ENCODE assay signal across 13 mouse cellular contexts in the genomic region with DNA sequence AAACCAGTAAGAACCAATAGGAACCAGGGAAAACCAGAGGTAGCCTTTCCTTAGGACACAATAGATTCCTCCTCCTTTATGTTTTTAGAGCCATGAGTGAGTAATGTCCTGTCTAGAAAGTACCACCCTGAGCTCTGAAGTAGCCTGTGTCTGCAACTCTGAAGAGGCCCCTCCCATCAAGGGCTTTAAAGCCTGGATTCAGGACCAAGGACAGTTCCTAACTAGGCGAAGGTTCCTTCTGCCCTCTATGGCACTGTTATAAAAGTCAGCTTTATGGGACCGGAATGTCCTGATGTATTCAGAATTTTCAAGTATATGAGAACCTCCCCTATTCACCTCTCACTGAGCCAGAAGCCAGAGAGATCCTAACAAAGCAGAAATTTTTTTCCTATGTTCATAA.
DNase-seq lines count a peak whose midpoint lies in the region; ATAC-seq lines count a peak whose summit lies in the region.
"Had no signal": no experiment of that assay in that cellular context is flagged by ENCODE, and none has a peak within 500 bp of the region (broad histone marks: within the 10 kb centered on the region; RNA-seq: fewer than 3 reads in every experiment).

No protein-coding gene starts in this region.

- H3K4me1 ChIP-seq in hindbrain, embryonic 11.5 days (replicated peaks; ENCODE audit: control insufficient read depth, insufficient read depth, low read length), result no peaks in the 10 kb centered on the region
- H3K4me1 ChIP-seq in hindbrain, embryonic 12.5 days, result no peaks in the 10 kb centered on the region
- H3K4me1 ChIP-seq in midbrain, embryonic 11.5 days (ENCODE audit: control insufficient read depth, insufficient read depth, low read length), result no peaks in the 10 kb centered on the region
- H3K4me1 ChIP-seq in midbrain, embryonic 10.5 days, result peaks cover 7% of the 10 kb centered on the region; the same call in 1 of the 2 replicates
- H3K4me1 ChIP-seq: heart, embryonic 15.5 days; lung, embryonic 15.5 days had no signal

- no peak overlapping the region for H3K27ac ChIP-seq in hindbrain, embryonic 11.5 days (ENCODE audit: low read depth, low read length)
- no peak overlapping the region for H3K27ac ChIP-seq in hindbrain, embryonic 12.5 days
- H3K27ac ChIP-seq in midbrain, embryonic 11.5 days (ENCODE audit: low read depth, low read length), result no peak overlapping the region
- no peak overlapping the region for H3K27ac ChIP-seq in midbrain, embryonic 10.5 days (replicated peaks)
- H3K27ac ChIP-seq: heart, embryonic 15.5 days; lung, embryonic 15.5 days had no signal

- H3K9ac ChIP-seq in hindbrain, embryonic 11.5 days (ENCODE audit: low read depth, low read length), result no peak overlapping the region
- H3K9ac ChIP-seq in hindbrain, embryonic 12.5 days, result no peak overlapping the region
- no peak overlapping the region for H3K9ac ChIP-seq in midbrain, embryonic 11.5 days (ENCODE audit: low read length)
- H3K9ac ChIP-seq: heart, embryonic 15.5 days; lung, embryonic 15.5 days had no signal

- 42% methylated on average over 2 of the region's 2 CpGs for WGBS in hindbrain, embryonic 11.5 days
- WGBS in hindbrain, embryonic 12.5 days, result 42% methylated on average over 2 of the region's 2 CpGs
- 48% methylated on average over 2 of the region's 2 CpGs for WGBS in midbrain, embryonic 11.5 days
- 44% methylated on average over 2 of the region's 2 CpGs for WGBS in midbrain, embryonic 10.5 days

- DNase-seq in hindbrain, embryonic 11.5 days (ENCODE audit: low spot score), result peak; percentile 65
- DNase-seq in midbrain, embryonic 11.5 days (ENCODE audit: low spot score, missing footprints), result peak; percentile 88
- no peak for DNase-seq in midbrain, embryonic 10.5 days (ENCODE audit: low spot score)
- peak; percentile 79 for DNase-seq in embryo, embryonic 11.5 days (ENCODE audit: low read depth, low spot score)
- peak; percentile 53 for DNase-seq in retina, postnatal 1 day
- DNase-seq in frontal cortex, adult 2 months (ENCODE audit: extremely low spot score in 1 of 2, low spot score in 1 of 2), result no peak
- DNase-seq: cerebellum, postnatal 25 days; gastrocnemius, postnatal 10 days; thymus, adult 18-20 months had no signal

- H3K4me3 ChIP-seq in hindbrain, embryonic 11.5 days (ENCODE audit: low read depth, low read length), result no peak overlapping the region
- no peak overlapping the region for H3K4me3 ChIP-seq in hindbrain, embryonic 12.5 days
- H3K4me3 ChIP-seq in midbrain, embryonic 11.5 days (ENCODE audit: low read depth, low read length), result no peak overlapping the region
- H3K4me3 ChIP-seq in midbrain, embryonic 10.5 days, result no peak overlapping the region
- H3K4me3 ChIP-seq: heart, embryonic 15.5 days; lung, embryonic 15.5 days had no signal

- no peak for ATAC-seq in hindbrain, embryonic 11.5 days (ENCODE audit: low FRiP score)
- no peak for ATAC-seq in hindbrain, embryonic 12.5 days (ENCODE audit: low FRiP score)
- no peak for ATAC-seq in midbrain, embryonic 11.5 days (ENCODE audit: low FRiP score)
- ATAC-seq in erythroblast, adult 5-6 weeks (replicated peaks; ENCODE audit: low FRiP score, poor library complexity, severe bottlenecking), result no peak

- H3K9me3 ChIP-seq in hindbrain, embryonic 11.5 days (ENCODE audit: control insufficient read depth, low read length), result no peaks in the 10 kb centered on the region
- no peaks in the 10 kb centered on the region for H3K9me3 ChIP-seq in hindbrain, embryonic 12.5 days (replicated peaks)
- H3K9me3 ChIP-seq in midbrain, embryonic 11.5 days (ENCODE audit: control insufficient read depth, low read length), result no peaks in the 10 kb centered on the region
- peaks cover 5% of the 10 kb centered on the region; the same call in 1 of the 2 replicates for H3K9me3 ChIP-seq in midbrain, embryonic 10.5 days (replicated peaks)
- H3K9me3 ChIP-seq: heart, embryonic 15.5 days; lung, embryonic 15.5 days had no signal

- H3K27me3 ChIP-seq in hindbrain, embryonic 11.5 days (ENCODE audit: control insufficient read depth, insufficient read depth, low read length), result no peaks in the 10 kb centered on the region
- no peaks in the 10 kb centered on the region for H3K27me3 ChIP-seq in hindbrain, embryonic 12.5 days
- H3K27me3 ChIP-seq in midbrain, embryonic 11.5 days (ENCODE audit: control insufficient read depth, insufficient read depth, low read length), result no peaks in the 10 kb centered on the region
- no peaks in the 10 kb centered on the region for H3K27me3 ChIP-seq in midbrain, embryonic 10.5 days (ENCODE audit: low read depth, poor library complexity, severe bottlenecking)
- H3K27me3 ChIP-seq: heart, embryonic 15.5 days; lung, embryonic 15.5 days had no signal

- no peak overlapping the region for H3K4me2 ChIP-seq in hindbrain, embryonic 11.5 days (replicated peaks; ENCODE audit: low read depth, low read length)
- H3K4me2 ChIP-seq in hindbrain, embryonic 12.5 days (replicated peaks), result no peak overlapping the region
- H3K4me2 ChIP-seq in midbrain, embryonic 11.5 days, result no peak overlapping the region
- H3K4me2 ChIP-seq: heart, embryonic 15.5 days; lung, embryonic 15.5 days had no signal

- H3K36me3 ChIP-seq in hindbrain, embryonic 11.5 days (ENCODE audit: control insufficient read depth, insufficient read depth, low read length), result no peaks in the 10 kb centered on the region
- no peaks in the 10 kb centered on the region for H3K36me3 ChIP-seq in hindbrain, embryonic 12.5 days
- no peaks in the 10 kb centered on the region for H3K36me3 ChIP-seq in midbrain, embryonic 11.5 days (ENCODE audit: control insufficient read depth, insufficient read depth, low read length)
- no peaks in the 10 kb centered on the region for H3K36me3 ChIP-seq in midbrain, embryonic 10.5 days
- H3K36me3 ChIP-seq: heart, embryonic 15.5 days; lung, embryonic 15.5 days had no signal

Comparison
In these comparisons a context has a peak if more than half of its experiments do, and no peak if none do; other contexts are left out.
1. DNase-seq: peak in hindbrain, embryonic 11.5 days (single experiment), midbrain, embryonic 11.5 days (single experiment), embryo, embryonic 11.5 days (single experiment) and retina, postnatal 1 day (single experiment); none in midbrain, embryonic 10.5 days (single experiment) and frontal cortex, adult 2 months (0 of 2).